Mouse (Mus musculus): ENCODE data around the gene Ppp1r12c. TPM values are rescaled to one million over a fixed set of nuclear protein-coding genes. Genes with fewer than 3 reads are reported as not detected.
A peak's percentile ranks its signal among the peaks of the same experiment; 100 is the strongest.

Ppp1r12c gene
- total RNA-seq, 1 experiment from 2014 or later = 190 TPM

- no peak for ATAC-seq (replicated peaks in 1 of 2; ENCODE audit: insufficient read depth in 1 of 2, low FRiP score in 2 of 2, low TSS enrichment in 1 of 2, low read depth in 1 of 2, poor library complexity in 2 of 2, severe bottlenecking in 2 of 2)
Observed at GRCm38 (mm10) chr7:4522292-4522691, 20.8 kb upstream of the Ppp1r12c start.

GRCm38 (mm10) chr7:4521231-4522003 is 19.9 kb upstream of the Ppp1r12c start:
- no peak for ATAC-seq (replicated peaks in 1 of 2; ENCODE audit: insufficient read depth in 1 of 2, low FRiP score in 2 of 2, low TSS enrichment in 1 of 2, low read depth in 1 of 2, poor library complexity in 2 of 2, severe bottlenecking in 2 of 2)

- no peak for ATAC-seq (replicated peaks in 1 of 2; ENCODE audit: insufficient read depth in 1 of 2, low FRiP score in 2 of 2, low TSS enrichment in 1 of 2, low read depth in 1 of 2, poor library complexity in 2 of 2, severe bottlenecking in 2 of 2)
Observed at GRCm38 (mm10) chr7:4518487-4518886, 17.0 kb upstream of the Ppp1r12c start.

- no peak for ATAC-seq (replicated peaks in 1 of 2; ENCODE audit: insufficient read depth in 1 of 2, low FRiP score in 2 of 2, low TSS enrichment in 1 of 2, low read depth in 1 of 2, poor library complexity in 2 of 2, severe bottlenecking in 2 of 2)
Observed at GRCm38 (mm10) chr7:4516332-4517050, 15.0 kb upstream of the Ppp1r12c start, which contains the start of gene Tnnt1. Tnnt1 (minus strand) TSS chr7:4516382.

GRCm38 (mm10) chr7:4515853-4516252 is 14.4 kb upstream of the Ppp1r12c start:
- ATAC-seq (replicated peaks in 1 of 2; ENCODE audit: insufficient read depth in 1 of 2, low FRiP score in 2 of 2, low TSS enrichment in 1 of 2, low read depth in 1 of 2, poor library complexity in 2 of 2, severe bottlenecking in 2 of 2) = no peak

- ATAC-seq (replicated peaks in 1 of 2; ENCODE audit: insufficient read depth in 1 of 2, low FRiP score in 2 of 2, low TSS enrichment in 1 of 2, low read depth in 1 of 2, poor library complexity in 2 of 2, severe bottlenecking in 2 of 2) = no peak
Observed at GRCm38 (mm10) chr7:4513829-4514712, 12.6 kb upstream of the Ppp1r12c start.

GRCm38 (mm10) chr7:4513236-4513635 is 11.8 kb upstream of the Ppp1r12c start:
- ATAC-seq (replicated peaks in 1 of 2; ENCODE audit: insufficient read depth in 1 of 2, low FRiP score in 2 of 2, low TSS enrichment in 1 of 2, low read depth in 1 of 2, poor library complexity in 2 of 2, severe bottlenecking in 2 of 2) = peak; percentile 58 to 62; a peak in 2 of 4 replicates

GRCm38 (mm10) chr7:4511489-4512224 is 10.2 kb upstream of the Ppp1r12c start:
- ATAC-seq (replicated peaks in 1 of 2; ENCODE audit: insufficient read depth in 1 of 2, low FRiP score in 2 of 2, low TSS enrichment in 1 of 2, low read depth in 1 of 2, poor library complexity in 2 of 2, severe bottlenecking in 2 of 2) = no peak

GRCm38 (mm10) chr7:4509863-4510608 is 8.6 kb upstream of the Ppp1r12c start:
- ATAC-seq (replicated peaks in 1 of 2; ENCODE audit: insufficient read depth in 1 of 2, low FRiP score in 2 of 2, low TSS enrichment in 1 of 2, low read depth in 1 of 2, poor library complexity in 2 of 2, severe bottlenecking in 2 of 2) = peak; percentile 84 to 86

- ATAC-seq (replicated peaks in 1 of 2; ENCODE audit: insufficient read depth in 1 of 2, low FRiP score in 2 of 2, low TSS enrichment in 1 of 2, low read depth in 1 of 2, poor library complexity in 2 of 2, severe bottlenecking in 2 of 2) = no peak
Observed at GRCm38 (mm10) chr7:4508739-4509116, 7.2 kb upstream of the Ppp1r12c start.

GRCm38 (mm10) chr7:4508062-4508738 is 6.7 kb upstream of the Ppp1r12c start:
- no peak for ATAC-seq (replicated peaks in 1 of 2; ENCODE audit: insufficient read depth in 1 of 2, low FRiP score in 2 of 2, low TSS enrichment in 1 of 2, low read depth in 1 of 2, poor library complexity in 2 of 2, severe bottlenecking in 2 of 2)

GRCm38 (mm10) chr7:4507220-4507619 is 5.7 kb upstream of the Ppp1r12c start:
- no peak for ATAC-seq (replicated peaks in 1 of 2; ENCODE audit: insufficient read depth in 1 of 2, low FRiP score in 2 of 2, low TSS enrichment in 1 of 2, low read depth in 1 of 2, poor library complexity in 2 of 2, severe bottlenecking in 2 of 2)

GRCm38 (mm10) chr7:4504646-4505435 is 3.4 kb upstream of the Ppp1r12c start:
- peak; percentile 33 to 51; a peak in 2 of 4 replicates for ATAC-seq (replicated peaks in 1 of 2; ENCODE audit: insufficient read depth in 1 of 2, low FRiP score in 2 of 2, low TSS enrichment in 1 of 2, low read depth in 1 of 2, poor library complexity in 2 of 2, severe bottlenecking in 2 of 2)

GRCm38 (mm10) chr7:4503858-4504257 is 2.4 kb upstream of the Ppp1r12c start:
- ATAC-seq (replicated peaks in 1 of 2; ENCODE audit: insufficient read depth in 1 of 2, low FRiP score in 2 of 2, low TSS enrichment in 1 of 2, low read depth in 1 of 2, poor library complexity in 2 of 2, severe bottlenecking in 2 of 2) = 0 out of 4 replicates have a peak, but pooled peaks of 1 of the 2 experiments have one; percentile 23

- ATAC-seq (replicated peaks in 1 of 2; ENCODE audit: insufficient read depth in 1 of 2, low FRiP score in 2 of 2, low TSS enrichment in 1 of 2, low read depth in 1 of 2, poor library complexity in 2 of 2, severe bottlenecking in 2 of 2) = no peak
Observed at GRCm38 (mm10) chr7:4503100-4503499, 1.6 kb upstream of the Ppp1r12c start.

Data from hematopoietic stem cell, adult 5-6 weeks (primary cell).